Mouse (Mus musculus): ENCODE measurements around the gene Scaf4.

DNA sequence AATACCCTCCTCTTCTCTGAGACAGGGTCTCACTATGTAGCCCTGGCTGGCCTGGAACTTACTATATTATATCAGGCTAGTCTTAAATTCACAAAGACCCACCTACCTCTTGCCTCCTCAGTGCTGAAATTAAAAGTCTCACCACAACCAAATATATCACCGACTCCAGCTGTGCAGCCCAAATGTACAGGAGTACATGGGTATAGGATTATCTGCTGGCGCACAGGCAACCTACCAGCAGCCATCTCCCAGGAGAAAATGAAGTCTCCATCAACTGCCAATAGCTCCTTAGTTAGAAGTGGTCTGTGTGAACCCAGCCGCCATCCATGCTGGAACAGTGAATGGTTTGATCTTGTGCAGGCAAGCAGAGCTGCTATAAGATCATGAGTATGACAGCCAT is 105.9 kb downstream of the Scaf4 start:
- TF ChIP-seq CTCF (IDR thresholded peaks at IDR 0.05; ENCODE audit: low read depth) (no peak), EP300 (IDR thresholded peaks at IDR 0.05; ENCODE audit: low read depth) (no peak)
